Mouse (Mus musculus) frontal cortex, postnatal 25 days (tissue): ENCODE results near the gene Tnnt2.

Source experiments
- DNase-seq, 2 experiments: peaks; one replicate each; pipeline ENCODE4 v3.0.0; 2022; ENCODE audit warnings: low spot score in 2 of 2

Gene Tnnt2

GRCm38 (mm10) chr1:135899991-135900515 is 63.9 kb downstream of the Tnnt2 start:
- no peak for DNase-seq
